Mouse (Mus musculus): ENCODE results near the gene Slc7a7. TPM values are rescaled to one million over a fixed set of nuclear protein-coding genes. Genes with fewer than 3 reads are reported as not detected.

Gene Slc7a7
- polyA plus RNA-seq, 1 experiment from 2014 or later: 8.1 TPM

GRCm38 (mm10) chr14:54385968-54386618 lies 31.5 kb downstream of the Slc7a7 start:
- Histone ChIP-seq H3K27ac (replicated peaks) (no peak overlapping the region), H3K4me1 (no peaks in the 10 kb centered on the region), H3K36me3 (no peaks in the 10 kb centered on the region), H3K4me2 (replicated peaks) (no peak overlapping the region), H3K9me3 (replicated peaks) (no peaks in the 10 kb centered on the region), H3K9ac (no peak overlapping the region), H3K4me3 (replicated peaks) (no peak overlapping the region), H3K27me3 (no peaks in the 10 kb centered on the region)
- ATAC-seq (ENCODE audit: insufficient number of reproducible peaks, low FRiP score, low TSS enrichment, low read depth): no peak
- 60% methylated on average over 7 of the region's 7 CpGs for WGBS

GRCm38 (mm10) chr14:54384396-54384795 lies 33.2 kb downstream of the Slc7a7 start:
- no peaks in the 10 kb centered on the region for H3K9me3 ChIP-seq (replicated peaks)
- no peak overlapping the region for H3K4me2 ChIP-seq (replicated peaks)
- H3K9ac ChIP-seq: no peak overlapping the region
- H3K27me3 ChIP-seq: no peaks in the 10 kb centered on the region
- no peaks in the 10 kb centered on the region for H3K36me3 ChIP-seq
- H3K4me3 ChIP-seq (replicated peaks): no peak overlapping the region
- no peaks in the 10 kb centered on the region for H3K4me1 ChIP-seq
- no peak for ATAC-seq (ENCODE audit: insufficient number of reproducible peaks, low FRiP score, low TSS enrichment, low read depth)
- 85% methylated on average over 8 of the region's 8 CpGs for WGBS
- H3K27ac ChIP-seq (replicated peaks): no peak overlapping the region

GRCm38 (mm10) chr14:54383355-54383771 lies 34.2 kb downstream of the Slc7a7 start:
- Histone ChIP-seq H3K9ac (no peak overlapping the region), H3K4me3 (replicated peaks) (no peak overlapping the region), H3K4me2 (replicated peaks) (no peak overlapping the region), H3K9me3 (replicated peaks) (no peaks in the 10 kb centered on the region), H3K36me3 (no peaks in the 10 kb centered on the region), H3K4me1 (no peaks in the 10 kb centered on the region), H3K27me3 (no peaks in the 10 kb centered on the region), H3K27ac (replicated peaks) (no peak overlapping the region)
- 49% methylated on average over 4 of the region's 4 CpGs for WGBS
- no peak for ATAC-seq (ENCODE audit: insufficient number of reproducible peaks, low FRiP score, low TSS enrichment, low read depth)

GRCm38 (mm10) chr14:54382641-54383040 lies 34.9 kb downstream of the Slc7a7 start:
- no peak for ATAC-seq (ENCODE audit: insufficient number of reproducible peaks, low FRiP score, low TSS enrichment, low read depth)
- Histone ChIP-seq H3K4me2 (replicated peaks) (no peak overlapping the region), H3K27me3 (no peaks in the 10 kb centered on the region), H3K36me3 (no peaks in the 10 kb centered on the region), H3K27ac (replicated peaks) (no peak overlapping the region), H3K4me3 (replicated peaks) (no peak overlapping the region), H3K9ac (no peak overlapping the region), H3K4me1 (no peaks in the 10 kb centered on the region), H3K9me3 (replicated peaks) (no peaks in the 10 kb centered on the region)
- 77% methylated on average over 9 of the region's 9 CpGs for WGBS

- Histone ChIP-seq H3K4me1 (no peaks in the 10 kb centered on the region), H3K4me3 (replicated peaks) (no peak overlapping the region), H3K9ac (no peak overlapping the region), H3K27me3 (no peaks in the 10 kb centered on the region), H3K36me3 (no peaks in the 10 kb centered on the region), H3K27ac (replicated peaks) (no peak overlapping the region), H3K4me2 (replicated peaks) (no peak overlapping the region), H3K9me3 (replicated peaks) (no peaks in the 10 kb centered on the region)
- WGBS: 65% methylated on average over 10 of the region's 10 CpGs
- ATAC-seq (ENCODE audit: insufficient number of reproducible peaks, low FRiP score, low TSS enrichment, low read depth): no peak
Observed at GRCm38 (mm10) chr14:54381816-54382215, 35.8 kb downstream of the Slc7a7 start.

GRCm38 (mm10) chr14:54380616-54381015 lies 37.0 kb downstream of the Slc7a7 start:
- H3K4me2 ChIP-seq (replicated peaks): no peak overlapping the region
- no peaks in the 10 kb centered on the region for H3K27me3 ChIP-seq
- no peaks in the 10 kb centered on the region for H3K4me1 ChIP-seq
- no peak overlapping the region for H3K27ac ChIP-seq (replicated peaks)
- H3K9me3 ChIP-seq (replicated peaks): no peaks in the 10 kb centered on the region
- H3K9ac ChIP-seq: no peak overlapping the region
- H3K36me3 ChIP-seq: no peaks in the 10 kb centered on the region
- WGBS: 66% methylated on average over 4 of the region's 4 CpGs
- no peak overlapping the region for H3K4me3 ChIP-seq (replicated peaks)
- ATAC-seq (ENCODE audit: insufficient number of reproducible peaks, low FRiP score, low TSS enrichment, low read depth): no peak

GRCm38 (mm10) chr14:54379571-54379970 lies 38.0 kb downstream of the Slc7a7 start:
- Histone ChIP-seq H3K4me3 (replicated peaks) (no peak overlapping the region), H3K9me3 (replicated peaks) (no peaks in the 10 kb centered on the region), H3K9ac (no peak overlapping the region), H3K36me3 (no peaks in the 10 kb centered on the region), H3K4me2 (replicated peaks) (no peak overlapping the region), H3K27ac (replicated peaks) (no peak overlapping the region), H3K27me3 (no peaks in the 10 kb centered on the region), H3K4me1 (no peaks in the 10 kb centered on the region)
- ATAC-seq (ENCODE audit: insufficient number of reproducible peaks, low FRiP score, low TSS enrichment, low read depth): no peak
- WGBS: 60% methylated on average over 13 of the region's 13 CpGs

GRCm38 (mm10) chr14:54377166-54377565 lies 40.4 kb downstream of the Slc7a7 start:
- Histone ChIP-seq H3K9me3 (replicated peaks) (no peaks in the 10 kb centered on the region), H3K9ac (no peak overlapping the region), H3K4me2 (replicated peaks) (no peak overlapping the region), H3K4me3 (replicated peaks) (no peak overlapping the region), H3K36me3 (no peaks in the 10 kb centered on the region; the same call in 1 of the 2 replicates), H3K4me1 (no peaks in the 10 kb centered on the region), H3K27me3 (no peaks in the 10 kb centered on the region), H3K27ac (replicated peaks) (no peak overlapping the region)
- 82% methylated on average over 6 of the region's 6 CpGs for WGBS
- ATAC-seq (ENCODE audit: insufficient number of reproducible peaks, low FRiP score, low TSS enrichment, low read depth): no peak

GRCm38 (mm10) chr14:54375916-54376315 lies 41.7 kb downstream of the Slc7a7 start:
- Histone ChIP-seq H3K36me3 (peaks cover 8% of the 10 kb centered on the region), H3K27me3 (no peaks in the 10 kb centered on the region), H3K4me3 (replicated peaks) (no peak overlapping the region), H3K4me1 (no peaks in the 10 kb centered on the region), H3K27ac (replicated peaks) (no peak overlapping the region), H3K9ac (no peak overlapping the region), H3K4me2 (replicated peaks) (no peak overlapping the region), H3K9me3 (replicated peaks) (no peaks in the 10 kb centered on the region)
- 66% methylated on average over 3 of the region's 3 CpGs for WGBS
- no peak for ATAC-seq (ENCODE audit: insufficient number of reproducible peaks, low FRiP score, low TSS enrichment, low read depth)

- Histone ChIP-seq H3K36me3 (peaks cover 37% of the 10 kb centered on the region), H3K9me3 (replicated peaks) (no peaks in the 10 kb centered on the region), H3K4me2 (replicated peaks) (no peak overlapping the region), H3K27ac (replicated peaks) (no peak overlapping the region), H3K4me1 (no peaks in the 10 kb centered on the region), H3K4me3 (replicated peaks) (no peak overlapping the region), H3K27me3 (no peaks in the 10 kb centered on the region), H3K9ac (no peak overlapping the region)
- 88% methylated on average over 9 of the region's 9 CpGs for WGBS
- ATAC-seq (ENCODE audit: insufficient number of reproducible peaks, low FRiP score, low TSS enrichment, low read depth): no peak
Observed at GRCm38 (mm10) chr14:54372923-54373322, 44.7 kb downstream of the Slc7a7 start.

- H3K27ac ChIP-seq (replicated peaks): no peak overlapping the region
- no peaks in the 10 kb centered on the region for H3K27me3 ChIP-seq
- no peak for ATAC-seq (ENCODE audit: insufficient number of reproducible peaks, low FRiP score, low TSS enrichment, low read depth)
- H3K9ac ChIP-seq: no peak overlapping the region
- H3K4me3 ChIP-seq (replicated peaks): no peak overlapping the region
- no peaks in the 10 kb centered on the region for H3K4me1 ChIP-seq
- no peak overlapping the region for H3K4me2 ChIP-seq (replicated peaks)
- H3K36me3 ChIP-seq: peaks cover 52% of the 10 kb centered on the region
- H3K9me3 ChIP-seq (replicated peaks): no peaks in the 10 kb centered on the region
- WGBS: 95% methylated on average over 10 of the region's 10 CpGs
Observed at GRCm38 (mm10) chr14:54371460-54371859, 46.1 kb downstream of the Slc7a7 start.

- peaks cover 56% of the 10 kb centered on the region for H3K36me3 ChIP-seq
Observed at GRCm38 (mm10) chr14:54370595-54370994, 47.0 kb downstream of the Slc7a7 start.

More at GRCm38 (mm10) chr14:54370595-54370994, 47.0 kb downstream of the Slc7a7 start:
- no peaks in the 10 kb centered on the region for H3K27me3 ChIP-seq
- H3K4me1 ChIP-seq: no peaks in the 10 kb centered on the region
- H3K9me3 ChIP-seq (replicated peaks): no peaks in the 10 kb centered on the region
- no peak overlapping the region for H3K9ac ChIP-seq
- no peak overlapping the region for H3K27ac ChIP-seq (replicated peaks)
- 93% methylated on average over 6 of the region's 6 CpGs for WGBS
- no peak overlapping the region for H3K4me3 ChIP-seq (replicated peaks)
- no peak overlapping the region for H3K4me2 ChIP-seq (replicated peaks)
- ATAC-seq (ENCODE audit: insufficient number of reproducible peaks, low FRiP score, low TSS enrichment, low read depth): no peak
